Mouse (Mus musculus): ENCODE results near the gene Kcnip4.

The Kcnip4 gene

GRCm38 (mm10) chr5:48878081-48878480 lies 646.6 kb downstream of the Kcnip4 start:
- no peak for DNase-seq (ENCODE audit: low read depth)

- no peak for DNase-seq (ENCODE audit: low read depth)
Observed at GRCm38 (mm10) chr5:48864268-48864967, 660.3 kb downstream of the Kcnip4 start.

GRCm38 (mm10) chr5:48840971-48841370 lies 683.7 kb downstream of the Kcnip4 start:
- DNase-seq (ENCODE audit: low read depth), result no peak

- DNase-seq (ENCODE audit: low read depth), result no peak
Observed at GRCm38 (mm10) chr5:48795526-48795925, 729.2 kb downstream of the Kcnip4 start.

- no peak for DNase-seq (ENCODE audit: low read depth)
Observed at GRCm38 (mm10) chr5:48779376-48779775, 745.3 kb downstream of the Kcnip4 start.

GRCm38 (mm10) chr5:48748613-48749012 lies 776.1 kb downstream of the Kcnip4 start:
- no peak for DNase-seq (ENCODE audit: low read depth)

GRCm38 (mm10) chr5:48737640-48738039 lies 787.1 kb downstream of the Kcnip4 start:
- DNase-seq (ENCODE audit: low read depth), result no peak

GRCm38 (mm10) chr5:48718166-48718565 lies 806.5 kb downstream of the Kcnip4 start:
- no peak for DNase-seq (ENCODE audit: low read depth)

- DNase-seq (ENCODE audit: low read depth), result no peak
Observed at GRCm38 (mm10) chr5:48705997-48706396, 818.7 kb downstream of the Kcnip4 start.

GRCm38 (mm10) chr5:48687068-48687467 lies 837.6 kb downstream of the Kcnip4 start:
- DNase-seq (ENCODE audit: low read depth), result no peak

GRCm38 (mm10) chr5:48679733-48680595 lies 844.7 kb downstream of the Kcnip4 start:
- no peak for DNase-seq (ENCODE audit: low read depth)

GRCm38 (mm10) chr5:48662504-48662903 lies 862.2 kb downstream of the Kcnip4 start:
- no peak for DNase-seq (ENCODE audit: low read depth)

GRCm38 (mm10) chr5:48659975-48660374 lies 864.7 kb downstream of the Kcnip4 start:
- DNase-seq (ENCODE audit: low read depth), result no peak

- no peak for DNase-seq (ENCODE audit: low read depth)
Observed at GRCm38 (mm10) chr5:48650496-48650895, 874.2 kb downstream of the Kcnip4 start.

- no peak for DNase-seq (ENCODE audit: low read depth)
Observed at GRCm38 (mm10) chr5:48636675-48637074, 888.0 kb downstream of the Kcnip4 start.

- DNase-seq (ENCODE audit: low read depth), result no peak
Observed at GRCm38 (mm10) chr5:48633631-48634030, 891.1 kb downstream of the Kcnip4 start.

- no peak for DNase-seq (ENCODE audit: low read depth)
Observed at GRCm38 (mm10) chr5:48623370-48623769, 901.3 kb downstream of the Kcnip4 start.

GRCm38 (mm10) chr5:48606916-48607315 lies 917.8 kb downstream of the Kcnip4 start:
- no peak for DNase-seq (ENCODE audit: low read depth)

- DNase-seq (ENCODE audit: low read depth), result no peak
Observed at GRCm38 (mm10) chr5:48606281-48606680, 918.4 kb downstream of the Kcnip4 start.

- no peak for DNase-seq (ENCODE audit: low read depth)
Observed at GRCm38 (mm10) chr5:48599481-48600040, 925.1 kb downstream of the Kcnip4 start.

- no peak for DNase-seq (ENCODE audit: low read depth)
Observed at GRCm38 (mm10) chr5:48588014-48588413, 936.7 kb downstream of the Kcnip4 start.

- no peak for DNase-seq (ENCODE audit: low read depth)
Observed at GRCm38 (mm10) chr5:48583431-48583830, 941.3 kb downstream of the Kcnip4 start.

GRCm38 (mm10) chr5:48563996-48564587 lies 960.6 kb downstream of the Kcnip4 start:
- no peak for DNase-seq (ENCODE audit: low read depth)
